Mouse (Mus musculus) mesoderm, embryonic 11.5 days (tissue): ENCODE data around the gene Slc8b1.

Source experiments
- DNase-seq: peaks from one replicate; pipeline ENCODE4 v3.0.0-alpha.2; 2012; ENCODE audit warnings: low read depth, low spot score

Gene Slc8b1

GRCm38 (mm10) chr5:120567253-120567701 is 56.3 kb downstream of the Slc8b1 start:
- DNase-seq = peak; percentile 86

DNA sequence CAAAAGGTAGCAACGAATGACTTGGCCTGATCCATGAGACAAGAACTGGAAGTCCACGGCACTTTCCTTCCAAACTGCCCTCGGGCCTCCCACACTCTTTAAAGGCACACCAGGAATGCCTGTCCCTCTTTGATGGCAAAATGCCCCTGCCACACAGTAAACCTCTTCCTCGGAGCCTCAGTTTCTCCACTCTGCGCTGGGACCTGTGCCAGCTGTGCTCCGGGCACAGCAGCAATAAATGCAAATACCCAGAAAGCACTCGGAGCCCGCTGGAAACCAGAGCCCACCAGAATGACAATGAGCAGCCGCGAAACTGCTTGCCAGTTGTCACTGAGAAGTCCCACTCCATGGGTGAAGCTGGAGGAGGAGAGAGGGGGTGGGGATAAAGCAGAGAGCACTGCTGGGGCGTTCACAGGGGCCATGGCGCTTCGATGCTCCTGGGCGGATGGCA is 56.8 kb downstream of the Slc8b1 start:
- no peak for DNase-seq

DNA sequence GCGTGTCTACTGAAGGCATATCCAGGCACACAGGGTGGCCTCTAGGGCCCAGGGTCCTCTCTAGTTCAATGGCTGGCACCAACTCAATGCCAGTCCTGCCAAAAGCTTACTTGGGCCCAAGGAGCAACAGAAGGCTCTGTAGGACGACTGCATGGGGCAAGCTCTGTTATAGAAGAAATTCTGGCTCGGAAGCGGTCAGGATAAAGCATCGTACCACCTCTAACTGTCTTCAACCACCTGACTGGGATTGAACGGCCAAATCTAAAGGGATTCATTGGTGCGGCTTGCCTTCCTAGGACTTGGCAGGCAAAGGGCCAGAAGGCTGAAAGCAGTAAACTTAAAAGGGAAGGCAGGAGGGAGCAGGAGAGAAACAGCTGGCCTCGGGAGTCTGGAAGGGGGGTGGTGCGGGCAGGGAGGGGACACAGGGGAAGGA is 57.4 kb downstream of the Slc8b1 start:
- no peak for DNase-seq

DNA sequence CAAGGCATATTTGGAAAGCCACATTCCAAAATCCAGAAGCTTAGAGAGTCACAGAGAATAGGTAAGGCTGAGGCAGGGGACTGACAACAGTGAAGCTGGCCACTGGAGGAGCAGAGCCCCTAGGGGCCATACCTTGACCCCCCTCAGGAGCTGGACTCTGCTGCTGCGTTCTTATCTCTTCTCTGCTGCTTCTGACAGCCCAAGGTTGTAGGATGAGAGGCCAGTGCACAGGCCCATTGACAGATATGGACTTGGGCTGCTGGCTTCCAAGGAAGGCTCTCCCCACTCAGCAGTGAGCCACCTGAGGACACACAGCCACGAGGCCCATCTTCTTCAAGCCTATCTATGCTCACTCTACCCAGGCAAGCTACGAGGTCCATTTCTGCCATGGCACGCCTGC is 58.0 kb downstream of the Slc8b1 start:
- DNase-seq = no peak

DNA sequence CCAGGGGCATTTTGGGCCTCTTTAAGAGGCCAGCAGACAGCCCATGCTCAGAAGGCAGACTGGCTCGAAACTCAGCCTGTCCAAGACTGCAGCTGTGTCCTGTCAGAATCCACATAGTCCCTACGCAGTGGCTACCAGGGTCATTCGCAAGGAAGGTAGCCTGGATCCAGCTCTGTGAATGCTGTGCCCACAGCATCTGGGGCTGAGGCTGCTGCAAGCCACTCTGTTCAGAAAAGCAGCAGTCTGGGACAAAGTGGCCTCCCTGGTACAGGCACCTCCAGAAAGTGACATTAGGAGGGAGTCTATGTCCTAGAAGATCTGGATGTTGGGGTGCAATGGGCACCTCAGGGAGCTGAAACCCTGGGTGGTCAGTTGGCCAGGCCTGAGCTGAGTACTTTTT is 58.8 kb downstream of the Slc8b1 start:
- no peak for DNase-seq

- no peak for DNase-seq
Measured at GRCm38 (mm10) chr5:120570289-120570897, 59.4 kb downstream of the Slc8b1 start.

DNA sequence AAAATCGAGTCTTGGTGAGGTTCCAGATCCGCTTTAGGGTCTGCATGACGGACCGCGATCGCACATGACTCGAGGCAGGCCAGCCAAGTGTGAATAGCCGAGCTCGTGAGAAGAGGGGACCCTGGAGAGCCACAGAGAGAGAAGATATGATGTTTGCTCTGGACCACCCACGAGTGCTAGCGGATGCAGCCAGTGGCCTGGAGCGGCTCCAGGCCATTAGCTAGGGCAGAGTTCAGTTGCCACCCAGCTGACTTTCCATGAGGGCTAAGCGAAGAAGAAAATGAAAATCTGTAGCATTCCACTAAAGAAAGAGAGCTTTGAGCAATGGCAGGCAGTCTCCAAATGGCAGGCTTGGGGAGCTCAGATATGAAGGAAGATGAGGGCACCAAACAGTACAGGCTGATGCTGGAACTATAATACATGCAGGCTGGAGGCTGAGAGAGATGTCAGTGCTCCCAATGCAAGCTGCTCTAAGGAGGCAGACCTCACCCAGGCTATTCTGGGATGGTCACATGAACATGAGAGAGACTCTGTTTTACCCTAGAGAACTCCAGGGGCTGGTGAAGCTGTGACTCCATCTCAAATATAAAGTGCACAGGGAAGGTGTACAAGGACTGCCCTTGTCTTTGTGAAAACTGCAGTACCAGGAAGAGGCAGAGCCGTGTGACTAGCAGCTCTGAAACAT is 60.2 kb downstream of the Slc8b1 start:
- no peak for DNase-seq

- DNase-seq = no peak
Measured at GRCm38 (mm10) chr5:120574469-120575063, 63.6 kb downstream of the Slc8b1 start.

- no peak for DNase-seq
Measured at GRCm38 (mm10) chr5:120576781-120577301, 65.9 kb downstream of the Slc8b1 start.

DNA sequence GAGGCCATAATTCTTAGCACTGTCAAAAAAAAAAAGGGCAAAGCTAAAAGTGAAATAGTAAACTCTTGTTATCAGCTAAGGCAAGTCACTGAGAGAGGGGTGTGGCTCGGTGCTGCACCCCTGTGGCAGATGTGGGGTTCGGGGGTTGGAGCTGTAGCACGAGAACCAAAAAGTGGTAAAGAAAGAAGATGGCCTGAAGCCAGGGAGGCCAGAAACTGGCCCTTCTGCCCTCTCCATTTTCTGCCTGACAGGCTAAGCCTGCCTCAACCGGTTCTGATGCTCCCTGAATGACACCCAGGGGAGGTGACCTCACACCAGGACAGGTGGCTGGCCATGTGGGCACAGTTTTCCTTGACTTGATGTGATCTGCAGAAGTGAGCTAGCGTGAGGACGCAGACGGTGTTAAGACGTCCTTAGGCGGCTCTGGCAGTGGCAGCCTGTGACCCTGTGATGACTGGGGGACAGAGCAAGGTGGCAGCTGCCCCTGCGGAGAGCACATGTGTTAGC is 67.0 kb downstream of the Slc8b1 start:
- DNase-seq = peak; percentile 75

DNA sequence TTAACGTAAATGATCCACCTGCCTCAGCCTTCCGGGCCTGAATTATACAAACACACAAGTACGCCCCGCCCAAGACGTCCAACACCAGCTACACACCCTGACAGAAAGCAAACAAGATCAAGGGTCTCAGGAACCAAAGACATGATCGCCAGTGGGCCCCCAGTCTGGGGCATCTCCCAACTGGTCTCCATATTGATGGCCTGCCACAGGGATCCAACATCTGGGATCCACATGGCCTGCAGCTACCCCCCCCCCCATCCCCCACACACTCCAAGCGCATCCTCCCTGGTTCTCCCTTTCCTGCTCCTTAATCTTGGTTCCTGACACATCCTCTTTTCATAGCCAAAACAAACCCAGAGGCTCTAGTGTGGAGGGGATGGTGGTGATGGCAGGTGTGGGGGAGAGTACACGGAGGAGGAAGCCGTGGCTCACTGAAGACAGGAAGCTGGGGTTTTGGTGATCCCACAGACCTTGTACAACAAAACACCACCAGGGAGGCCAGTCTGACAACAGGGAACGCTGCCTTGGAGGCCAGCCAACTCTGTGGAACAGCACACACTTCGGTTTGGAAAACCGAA is 67.6 kb downstream of the Slc8b1 start:
- peak; percentile 80 for DNase-seq

- DNase-seq = peak; percentile 70
Measured at GRCm38 (mm10) chr5:120579211-120579897, 68.4 kb downstream of the Slc8b1 start.

DNA sequence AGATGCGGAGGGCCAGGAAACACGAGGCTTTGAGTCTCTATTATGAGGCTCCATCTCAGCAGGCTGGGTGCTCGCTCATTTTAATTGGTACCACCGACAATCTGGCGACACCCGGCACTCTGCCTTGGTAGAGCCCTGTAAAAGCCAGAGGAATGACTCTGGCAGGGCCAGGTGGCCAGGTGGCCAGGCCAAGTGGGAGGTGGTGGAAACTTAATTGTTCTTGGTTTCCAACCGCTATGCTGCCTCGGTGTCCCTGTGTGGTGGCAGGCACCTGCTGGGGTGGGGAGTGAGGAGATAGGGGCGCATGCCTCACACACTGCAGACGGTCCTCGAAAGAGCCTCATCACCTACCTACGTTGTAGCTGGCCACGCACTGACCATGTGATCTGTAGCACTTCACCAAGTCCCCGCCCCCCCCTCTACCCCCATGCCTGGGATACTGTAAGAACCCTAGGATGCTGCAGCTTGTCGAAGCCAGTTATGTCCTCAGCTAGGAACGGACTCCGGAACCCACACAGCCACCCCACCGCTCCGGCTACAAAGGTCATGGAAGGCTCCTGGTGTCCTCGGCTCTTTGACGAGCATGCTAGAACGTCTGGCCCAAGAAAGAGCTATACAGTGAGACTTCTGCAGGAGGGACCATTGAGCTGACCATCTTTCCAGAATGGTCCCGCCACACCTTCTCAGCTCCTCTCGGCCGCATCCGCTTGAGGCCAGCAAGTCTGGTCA is 69.1 kb downstream of the Slc8b1 start:
- DNase-seq = no peak

GRCm38 (mm10) chr5:120582002-120582401 is 71.0 kb downstream of the Slc8b1 start:
- no peak for DNase-seq

DNA sequence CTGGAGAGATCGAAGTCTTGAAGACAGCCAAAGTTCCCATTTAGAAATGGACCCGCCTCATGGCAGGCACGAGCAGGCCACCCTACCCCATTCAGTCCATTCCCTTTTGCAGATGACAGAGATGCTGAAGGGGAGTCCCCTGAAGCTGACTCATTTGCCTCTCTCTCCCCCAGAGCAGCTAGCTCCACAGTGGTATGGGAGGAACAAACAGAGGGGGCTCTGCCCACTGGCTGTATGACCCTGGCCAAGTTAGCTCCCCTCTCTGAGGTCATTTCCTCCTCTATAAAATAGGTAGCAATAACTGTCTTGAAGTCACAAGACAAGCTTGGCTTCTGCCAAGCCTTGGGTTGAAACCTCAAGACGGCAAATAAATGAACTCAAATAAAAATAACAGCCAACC is 72.5 kb downstream of the Slc8b1 start:
- DNase-seq = no peak
